Mouse (Mus musculus) midbrain, embryonic 15.5 days (tissue): ENCODE measurements around the gene Vipr1. TPM values are rescaled to one million over a fixed set of nuclear protein-coding genes. Genes with fewer than 3 reads are reported as not detected.
A peak's percentile ranks its signal among the peaks of the same experiment; 100 is the strongest.

Experiments used
- ATAC-seq: fragments of 200-750 bp; cut with Nextera tagmentation; replicated peaks from 2 replicates; pipeline ENCODE4 v1.8.0; 2017; ENCODE audit warnings: moderate TSS enrichment
- H3K27ac ChIP-seq: fragments of 300-500 bp; sonication (generic); 2 replicates; pipeline ENCODE4 v1.5.1; 2015; ENCODE audit warnings: mild to moderate bottlenecking, inconsistent platforms
- H3K27me3 ChIP-seq: fragments of 300-500 bp; sonication (generic); replicated peaks from 2 replicates; pipeline ENCODE4 v1.6.1; 2015; ENCODE audit warnings: inconsistent platforms
- H3K36me3 ChIP-seq: fragments of 300-500 bp; sonication (generic); replicated peaks from 2 replicates; pipeline ENCODE4 v1.6.1; 2015; ENCODE audit warnings: inconsistent platforms
- H3K4me1 ChIP-seq: fragments of 300-500 bp; sonication (generic); 2 replicates; pipeline ENCODE4 v1.6.1; 2015; ENCODE audit warnings: inconsistent platforms
- H3K4me2 ChIP-seq: fragments of 300-500 bp; sonication (generic); 2 replicates; pipeline ENCODE4 v1.6.1; 2015; ENCODE audit warnings: inconsistent platforms, mild to moderate bottlenecking, moderate library complexity
- H3K4me3 ChIP-seq: fragments of 300-500 bp; sonication (generic); 2 replicates; pipeline ENCODE4 v1.5.1; 2015; ENCODE audit warnings: mild to moderate bottlenecking, inconsistent platforms
- H3K9ac ChIP-seq: fragments of 300-500 bp; sonication (generic); 2 replicates; pipeline ENCODE4 v1.6.1; 2015; ENCODE audit warnings: mild to moderate bottlenecking, inconsistent platforms
- H3K9me3 ChIP-seq: fragments of 300-500 bp; sonication (generic); 2 replicates; pipeline ENCODE4 v1.6.1; 2016; ENCODE audit warnings: inconsistent platforms
- WGBS: fragments of 180-500 bp; shearing (Covaris S2); methylation state at CpG from one replicate; pipeline ENCODE4 v1.1.7; 2015; ENCODE audit warnings: mixed read lengths; 5-methylcytosine and 5-hydroxymethylcytosine counted together
- polyA plus RNA-seq: library from polyadenylated mRNA; unstranded; fragments of >200 nt; fragmentation: Nextera tagmentation; extraction: Ambion mirVana; gene quantifications from 2 replicates; pipeline ENCODE4 v1.2.1, GENCODE M21; 2015

Vipr1 gene
- polyA plus RNA-seq, 1 experiment from 2014 or later: 0.15 TPM

GRCm38 (mm10) chr9:121641235-121641915 lies 1.1 kb upstream of the Vipr1 start:
- Histone ChIP-seq H3K4me1 (peaks cover 20% of the 10 kb centered on the region), H3K27me3 (peaks cover 48% of the 10 kb centered on the region), H3K9me3 (no peaks in the 10 kb centered on the region), H3K4me3 (peak overlapping the region; percentile 50), H3K4me2 (peak overlapping the region; percentile 92), H3K36me3 (no peaks in the 10 kb centered on the region), H3K27ac (no peak overlapping the region), H3K9ac (peak overlapping the region; percentile 49; the same call in 1 of the 2 replicates)
- 11% methylated on average over 27 of the region's 27 CpGs for WGBS
- ATAC-seq: 0 out of 2 replicates have a peak, but pooled peaks have one; percentile 5

DNA sequence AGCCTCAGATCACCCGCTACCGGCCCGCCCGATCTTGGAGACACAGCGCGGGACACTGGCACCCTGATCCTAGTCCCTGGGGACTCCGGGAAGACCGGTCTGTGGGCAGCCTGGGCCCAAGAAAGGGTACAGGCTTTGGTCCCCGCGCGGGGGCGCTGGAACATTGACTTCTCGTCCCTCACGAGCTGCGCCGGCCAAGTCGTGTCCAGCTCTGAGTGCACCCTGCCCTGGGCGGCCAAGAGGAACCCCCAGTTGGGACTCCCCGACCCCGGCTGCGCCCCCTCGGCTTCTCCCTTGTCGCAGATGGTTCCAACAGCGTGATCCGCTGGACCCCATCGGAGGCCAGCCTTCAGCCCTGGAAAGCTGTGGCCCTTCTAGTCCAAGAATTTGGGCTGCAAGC lies 515 bp upstream of the Vipr1 start, which contains the start of gene Lyzl4:
Gene Lyzl4 (minus strand): TSS at position 96 of the 400 bp plus-strand sequence.
- Histone ChIP-seq H3K9ac (peak within 1 kb of the TSS; percentile 49), H3K27me3 (peaks cover 48% of the 10 kb centered on the region), H3K4me1 (peaks cover 20% of the 10 kb centered on the region), H3K27ac (no peak within 1 kb of the TSS), H3K9me3 (no peaks in the 10 kb centered on the region), H3K4me2 (peak within 1 kb of the TSS; percentile 92), H3K4me3 (peak within 1 kb of the TSS; percentile 50), H3K36me3 (no peaks in the 10 kb centered on the region)
- under 1% methylated on average over 26 of the region's 26 CpGs for WGBS
- peak; percentile 65 for ATAC-seq

DNA sequence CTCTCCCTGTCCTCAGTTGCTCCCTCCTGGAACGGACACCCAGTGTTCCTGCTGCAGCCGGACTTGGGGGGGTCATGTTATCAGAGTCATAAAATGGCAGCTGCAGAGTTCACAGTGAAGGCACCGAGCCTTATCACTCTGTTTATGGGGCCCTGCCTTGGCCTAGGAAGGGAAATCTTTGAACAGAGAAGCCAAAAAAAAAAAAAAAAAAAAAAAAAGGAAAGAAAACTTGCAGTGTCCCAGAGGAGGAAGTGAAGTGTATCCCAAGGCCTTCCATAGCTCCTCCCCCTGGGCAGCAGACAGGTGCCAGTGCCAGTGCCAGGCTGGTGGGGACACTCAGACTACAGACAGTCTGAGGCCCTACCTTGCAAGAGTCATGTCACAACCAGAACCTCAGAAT lies 2.3 kb downstream of the Vipr1 start:
- no peak overlapping the region for H3K9ac ChIP-seq
- no peak overlapping the region for H3K27ac ChIP-seq
- peaks cover 20% of the 10 kb centered on the region for H3K4me1 ChIP-seq
- H3K4me2 ChIP-seq: no peak overlapping the region
- no peak for ATAC-seq
- WGBS: 75% methylated on average over 3 of the region's 3 CpGs
- H3K4me3 ChIP-seq: no peak overlapping the region
- H3K27me3 ChIP-seq: peaks cover 43% of the 10 kb centered on the region
- no peaks in the 10 kb centered on the region for H3K9me3 ChIP-seq
- no peaks in the 10 kb centered on the region for H3K36me3 ChIP-seq

GRCm38 (mm10) chr9:121647026-121647425 lies 4.5 kb downstream of the Vipr1 start:
- Histone ChIP-seq H3K9me3 (no peaks in the 10 kb centered on the region), H3K9ac (no peak overlapping the region), H3K4me3 (no peak overlapping the region), H3K4me1 (peaks cover 10% of the 10 kb centered on the region), H3K36me3 (no peaks in the 10 kb centered on the region), H3K4me2 (no peak overlapping the region), H3K27ac (no peak overlapping the region), H3K27me3 (peaks cover 23% of the 10 kb centered on the region)
- 79% methylated on average over 7 of the region's 7 CpGs for WGBS
- no peak for ATAC-seq

DNA sequence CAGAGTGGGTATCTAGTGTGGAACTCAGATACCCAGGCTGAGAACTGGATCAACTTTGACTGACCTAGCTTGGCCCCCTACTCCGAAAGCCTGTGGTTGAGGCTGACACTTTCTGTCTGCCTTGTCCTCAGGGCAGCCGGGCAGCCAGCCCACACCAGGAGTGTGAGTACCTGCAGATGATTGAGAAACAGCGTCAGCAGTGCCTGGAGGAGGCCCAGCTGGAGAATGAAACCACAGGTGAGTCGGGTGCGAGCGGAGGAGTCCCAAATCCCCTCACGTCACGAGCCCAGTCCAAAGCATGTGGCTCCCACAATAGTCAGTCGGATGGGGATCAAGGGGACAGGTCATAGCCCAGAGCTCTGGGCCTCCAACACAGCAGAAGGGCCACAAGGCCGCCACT lies 11.2 kb downstream of the Vipr1 start:
- WGBS: 92% methylated on average over 10 of the region's 10 CpGs
- Histone ChIP-seq H3K9ac (no peak overlapping the region), H3K9me3 (no peaks in the 10 kb centered on the region), H3K4me3 (no peak overlapping the region), H3K27ac (no peak overlapping the region), H3K4me1 (no peaks in the 10 kb centered on the region), H3K36me3 (no peaks in the 10 kb centered on the region), H3K4me2 (no peak overlapping the region), H3K27me3 (0 out of 2 replicates have a peak, but pooled peaks cover 3% of the 10 kb centered on the region)
- ATAC-seq: no peak

DNA sequence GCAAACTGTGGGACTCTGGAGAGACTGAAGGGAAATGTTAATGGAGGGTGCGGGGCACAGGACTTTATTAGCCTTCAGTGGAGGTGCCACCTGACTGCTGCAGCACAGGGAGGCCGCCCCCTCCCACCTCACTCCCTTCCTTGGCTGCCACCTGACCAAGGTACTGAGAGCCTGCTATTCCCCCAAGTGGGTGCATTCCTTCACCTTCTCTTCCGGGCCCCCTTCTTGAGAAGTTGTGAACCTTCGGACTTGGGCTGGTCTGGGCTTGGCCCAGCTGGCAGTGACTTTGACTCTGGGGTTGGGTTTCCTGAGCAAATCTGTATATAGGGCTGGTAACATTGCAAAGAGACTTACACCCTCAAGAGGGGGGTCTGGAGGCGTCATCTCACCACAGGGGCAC lies 13.8 kb downstream of the Vipr1 start:
- 84% methylated on average over 5 of the region's 5 CpGs for WGBS
- H3K9ac ChIP-seq: no peak overlapping the region
- H3K4me1 ChIP-seq: no peaks in the 10 kb centered on the region
- H3K4me2 ChIP-seq: no peak overlapping the region
- H3K4me3 ChIP-seq: no peak overlapping the region
- ATAC-seq: no peak
- no peaks in the 10 kb centered on the region for H3K9me3 ChIP-seq
- H3K27ac ChIP-seq: no peak overlapping the region
- H3K27me3 ChIP-seq: 0 out of 2 replicates have a peak, but pooled peaks cover 3% of the 10 kb centered on the region
- no peaks in the 10 kb centered on the region for H3K36me3 ChIP-seq

- no peak overlapping the region for H3K4me3 ChIP-seq
- no peak for ATAC-seq
- H3K27ac ChIP-seq: no peak overlapping the region
- H3K9ac ChIP-seq: no peak overlapping the region
- H3K36me3 ChIP-seq: no peaks in the 10 kb centered on the region
- H3K4me2 ChIP-seq: no peak overlapping the region
- no peaks in the 10 kb centered on the region for H3K4me1 ChIP-seq
- 0 out of 2 replicates have a peak, but pooled peaks cover 3% of the 10 kb centered on the region for H3K27me3 ChIP-seq
- WGBS: 55% methylated on average over 13 of the region's 13 CpGs
- H3K9me3 ChIP-seq: no peaks in the 10 kb centered on the region
Observed at GRCm38 (mm10) chr9:121657143-121657542, 14.6 kb downstream of the Vipr1 start.

GRCm38 (mm10) chr9:121658248-121658647 lies 15.7 kb downstream of the Vipr1 start:
- Histone ChIP-seq H3K4me1 (no peaks in the 10 kb centered on the region), H3K9ac (no peak overlapping the region), H3K9me3 (no peaks in the 10 kb centered on the region), H3K4me3 (no peak overlapping the region), H3K36me3 (no peaks in the 10 kb centered on the region), H3K27ac (no peak overlapping the region), H3K4me2 (no peak overlapping the region), H3K27me3 (0 out of 2 replicates have a peak, but pooled peaks cover 3% of the 10 kb centered on the region)
- ATAC-seq: no peak
- WGBS: 81% methylated on average over 7 of the region's 7 CpGs

GRCm38 (mm10) chr9:121659791-121660190 lies 17.3 kb downstream of the Vipr1 start:
- H3K4me1 ChIP-seq: no peaks in the 10 kb centered on the region
- no peaks in the 10 kb centered on the region for H3K9me3 ChIP-seq
- no peaks in the 10 kb centered on the region for H3K36me3 ChIP-seq
- no peak overlapping the region for H3K4me3 ChIP-seq
- 82% methylated on average over 7 of the region's 7 CpGs for WGBS
- no peak overlapping the region for H3K27ac ChIP-seq
- no peak overlapping the region for H3K4me2 ChIP-seq
- H3K9ac ChIP-seq: no peak overlapping the region
- ATAC-seq: no peak
- 0 out of 2 replicates have a peak, but pooled peaks cover 3% of the 10 kb centered on the region for H3K27me3 ChIP-seq

DNA sequence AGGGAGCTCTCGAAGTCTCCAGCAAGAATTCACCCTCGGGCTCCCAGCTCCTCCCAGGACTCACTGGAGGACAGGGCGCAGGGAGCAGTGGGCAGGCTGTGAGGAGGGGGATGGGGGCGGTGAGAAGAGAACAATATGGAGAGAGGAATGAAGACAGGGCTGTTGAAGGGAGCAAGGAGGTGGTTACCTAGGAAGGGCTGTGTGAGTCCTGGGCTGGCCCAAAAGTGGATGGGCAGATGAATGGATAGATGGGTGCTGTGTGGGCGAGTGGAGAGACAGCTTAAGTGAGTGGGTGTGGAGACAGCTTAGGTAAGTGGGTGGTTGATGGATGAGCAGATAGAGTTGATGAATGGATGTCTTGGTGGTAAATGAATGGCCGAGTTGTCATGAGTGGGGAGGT lies 21.0 kb downstream of the Vipr1 start:
- no peaks in the 10 kb centered on the region for H3K9me3 ChIP-seq
- H3K4me1 ChIP-seq: no peaks in the 10 kb centered on the region
- no peak overlapping the region for H3K9ac ChIP-seq
- no peaks in the 10 kb centered on the region for H3K27me3 ChIP-seq
- H3K27ac ChIP-seq: no peak overlapping the region
- no peak overlapping the region for H3K4me2 ChIP-seq
- 81% methylated on average over 6 of the region's 6 CpGs for WGBS
- no peaks in the 10 kb centered on the region for H3K36me3 ChIP-seq
- no peak for ATAC-seq
- H3K4me3 ChIP-seq: no peak overlapping the region

DNA sequence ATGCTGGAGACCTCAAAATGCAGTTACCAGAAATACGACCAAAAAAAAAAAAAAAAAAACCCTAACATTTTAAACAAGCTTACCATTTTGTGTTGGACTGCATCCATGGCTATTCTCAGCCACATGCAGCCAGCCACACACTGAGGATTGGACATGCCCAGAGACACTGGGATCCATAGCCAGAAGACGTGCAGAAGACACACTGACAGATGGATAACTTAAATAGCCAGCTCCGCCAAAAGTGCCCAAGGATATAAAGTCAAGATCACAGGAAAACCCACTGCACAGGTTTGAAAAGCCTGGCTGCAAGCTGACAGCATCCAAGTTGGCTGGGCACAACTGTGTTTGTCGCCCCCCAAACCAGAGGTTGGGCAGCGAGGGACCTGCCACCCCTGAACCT lies 21.6 kb downstream of the Vipr1 start:
- H3K4me2 ChIP-seq: no peak overlapping the region
- H3K27ac ChIP-seq: no peak overlapping the region
- H3K27me3 ChIP-seq: no peaks in the 10 kb centered on the region
- no peak overlapping the region for H3K9ac ChIP-seq
- H3K36me3 ChIP-seq: no peaks in the 10 kb centered on the region
- ATAC-seq: no peak
- H3K4me3 ChIP-seq: no peak overlapping the region
- H3K4me1 ChIP-seq: 0 out of 2 replicates have a peak, but pooled peaks cover under 1% of the 10 kb centered on the region
- H3K9me3 ChIP-seq: no peaks in the 10 kb centered on the region
- WGBS: 87% methylated on average over 5 of the region's 5 CpGs

DNA sequence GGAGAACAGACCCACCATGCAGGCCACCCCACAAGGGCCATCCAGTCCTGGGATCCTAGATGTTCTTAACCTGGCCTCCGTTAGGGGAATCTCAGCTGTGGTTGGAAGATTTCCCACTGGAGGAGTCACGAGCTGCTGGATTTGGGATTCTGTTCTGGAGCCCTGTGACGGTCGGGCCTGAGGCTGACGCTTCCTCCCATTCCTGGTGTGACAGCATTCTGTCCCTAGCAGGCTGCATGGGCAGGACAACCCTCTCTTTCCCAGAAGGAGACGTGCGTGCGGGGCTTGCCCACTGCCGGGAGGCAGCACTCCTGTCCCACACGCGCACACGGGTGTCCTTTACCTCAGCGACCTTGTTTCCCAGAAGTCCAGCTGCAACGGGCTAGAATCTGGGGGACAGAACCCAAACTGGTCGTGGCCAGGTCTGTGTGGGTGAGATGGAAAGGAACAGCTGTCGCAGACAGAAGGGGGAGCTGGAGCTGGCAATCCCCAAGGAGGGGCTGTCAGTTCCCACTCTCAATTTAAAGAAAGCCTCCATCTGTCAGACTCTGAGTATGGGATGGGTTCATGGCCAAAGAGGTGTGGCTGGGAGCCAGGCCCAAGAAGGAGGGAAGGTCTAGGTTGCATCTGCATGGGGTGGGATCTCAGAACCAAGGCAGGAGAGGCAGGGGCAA lies 24.6 kb downstream of the Vipr1 start:
- no peak overlapping the region for H3K4me3 ChIP-seq
- H3K9ac ChIP-seq: no peak overlapping the region
- H3K9me3 ChIP-seq: no peaks in the 10 kb centered on the region
- WGBS: 63% methylated on average over 16 of the region's 16 CpGs
- H3K4me1 ChIP-seq: peaks cover 11% of the 10 kb centered on the region
- no peak overlapping the region for H3K4me2 ChIP-seq
- H3K27ac ChIP-seq: no peak overlapping the region; the same call in 1 of the 2 replicates
- 0 out of 2 replicates have a peak, but pooled peaks cover 6% of the 10 kb centered on the region for H3K27me3 ChIP-seq
- H3K36me3 ChIP-seq: no peaks in the 10 kb centered on the region
- ATAC-seq: no peak
